Mouse (Mus musculus): ENCODE results near the gene D16Ertd472e.

Gene D16Ertd472e

DNA sequence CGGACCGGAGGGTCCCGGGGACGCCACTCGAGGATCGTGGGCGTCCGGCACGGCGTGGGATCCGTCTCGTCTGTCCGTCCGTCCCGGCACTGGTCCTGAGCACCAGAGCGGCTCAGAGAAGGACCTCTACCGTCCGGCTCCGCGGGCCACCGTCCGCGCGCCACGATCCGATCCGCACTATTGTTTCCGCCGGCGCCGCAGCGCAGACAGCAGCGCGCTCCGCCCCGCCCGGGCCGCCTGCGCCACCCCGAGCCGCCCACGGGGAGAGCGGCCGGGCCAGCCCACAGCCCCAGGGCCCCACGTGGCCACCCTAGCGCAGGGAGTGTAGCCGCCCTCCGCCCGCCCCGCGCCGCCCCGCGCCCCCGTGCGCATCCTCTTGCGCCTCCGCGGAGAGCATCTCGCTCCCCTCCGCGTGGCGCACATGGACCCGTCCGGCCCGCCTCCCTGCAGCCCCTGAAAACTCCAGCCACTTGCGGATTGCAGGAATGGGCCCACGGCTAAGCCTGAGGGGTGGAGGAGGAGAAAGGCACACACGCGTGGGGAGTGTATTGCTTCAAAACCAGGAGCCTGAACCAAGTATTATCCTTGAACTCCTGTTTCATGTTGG is at the start of gene D16Ertd472e:
Gene D16Ertd472e, minus strand, starts transcription at position 231 of the 607 bp plus-strand sequence.
- DNase-seq (ENCODE audit: low spot score in 2 of 2), result peak; percentile 35 to 70

GRCm38 (mm10) chr16:78622755-78623154 is 46.2 kb upstream of the D16Ertd472e start:
- DNase-seq (ENCODE audit: low spot score in 2 of 2), result no peak

- no peak for DNase-seq (ENCODE audit: low spot score in 2 of 2)
Measured at GRCm38 (mm10) chr16:78619386-78619785, 42.9 kb upstream of the D16Ertd472e start.

- DNase-seq (ENCODE audit: low spot score in 2 of 2), result no peak
Measured at GRCm38 (mm10) chr16:78617757-78618532, 41.4 kb upstream of the D16Ertd472e start.

DNA sequence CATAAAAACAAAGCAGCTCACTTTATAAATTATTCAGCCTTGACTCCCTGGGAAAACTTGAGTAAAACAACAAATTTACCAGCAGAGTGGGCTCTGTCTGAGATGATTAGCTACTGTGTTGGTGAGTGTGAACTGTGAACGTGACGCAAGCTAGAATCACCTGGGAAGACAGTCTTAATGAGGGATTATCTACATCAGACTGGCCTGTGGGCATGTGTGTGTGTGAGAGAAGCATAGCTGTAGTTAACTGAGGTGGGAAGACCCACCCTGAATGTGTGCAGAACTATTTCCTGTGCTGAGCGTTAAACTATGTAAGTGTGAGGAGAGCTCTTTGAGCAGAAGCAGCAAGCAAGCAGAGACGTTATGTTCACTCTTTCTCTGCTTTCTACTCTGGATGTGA is 29.7 kb upstream of the D16Ertd472e start:
- no peak for DNase-seq (ENCODE audit: low spot score in 2 of 2)

- DNase-seq (ENCODE audit: low spot score in 2 of 2), result no peak
Measured at GRCm38 (mm10) chr16:78598919-78599318, 22.4 kb upstream of the D16Ertd472e start.

GRCm38 (mm10) chr16:78596381-78596780 is 19.9 kb upstream of the D16Ertd472e start:
- no peak for DNase-seq (ENCODE audit: low spot score in 2 of 2)

DNA sequence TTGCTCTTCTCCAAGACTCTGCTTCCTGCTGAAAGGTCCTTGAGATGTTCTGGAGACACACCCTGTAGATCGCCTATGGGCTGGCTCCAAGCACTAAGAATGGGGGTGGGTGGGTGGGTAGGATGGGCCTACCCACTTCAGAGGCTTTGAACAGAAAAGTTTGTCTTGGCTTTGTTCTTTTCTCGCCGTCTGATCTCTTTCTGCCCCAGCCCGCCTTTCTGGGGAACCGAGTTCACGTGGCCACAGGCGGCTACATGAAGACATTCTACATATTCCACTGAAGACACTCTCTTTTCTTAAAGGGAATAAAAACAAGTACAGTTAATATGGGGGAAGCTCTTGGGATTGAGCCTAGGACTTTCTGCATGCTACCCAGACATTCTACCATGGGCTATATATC is 19.3 kb upstream of the D16Ertd472e start:
- DNase-seq (ENCODE audit: low spot score in 2 of 2), result no peak

- DNase-seq (ENCODE audit: low spot score in 2 of 2), result no peak
Measured at GRCm38 (mm10) chr16:78594154-78594553, 17.6 kb upstream of the D16Ertd472e start.

- DNase-seq (ENCODE audit: low spot score in 2 of 2), result no peak
Measured at GRCm38 (mm10) chr16:78591130-78591529, 14.6 kb upstream of the D16Ertd472e start.

DNA sequence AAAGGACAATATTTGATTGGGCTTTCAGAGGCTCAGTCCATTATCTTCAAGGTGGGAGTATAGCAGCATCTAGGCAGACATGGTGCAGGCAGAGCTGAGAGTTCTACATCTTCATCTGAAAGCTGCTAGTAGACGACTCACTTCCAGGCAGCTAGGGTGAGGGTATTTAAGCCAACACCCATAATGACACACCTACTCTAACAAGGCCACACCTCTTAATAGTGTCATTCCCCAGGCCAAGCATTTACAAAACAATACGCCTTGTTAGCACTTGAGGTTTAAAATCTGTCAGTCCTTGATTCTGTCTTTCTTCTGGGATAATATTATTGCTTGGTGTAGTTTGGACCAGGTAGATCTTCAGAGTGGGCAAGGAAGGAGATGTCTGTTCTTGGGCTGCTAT is 12.3 kb upstream of the D16Ertd472e start:
- DNase-seq (ENCODE audit: low spot score in 2 of 2), result no peak

DNA sequence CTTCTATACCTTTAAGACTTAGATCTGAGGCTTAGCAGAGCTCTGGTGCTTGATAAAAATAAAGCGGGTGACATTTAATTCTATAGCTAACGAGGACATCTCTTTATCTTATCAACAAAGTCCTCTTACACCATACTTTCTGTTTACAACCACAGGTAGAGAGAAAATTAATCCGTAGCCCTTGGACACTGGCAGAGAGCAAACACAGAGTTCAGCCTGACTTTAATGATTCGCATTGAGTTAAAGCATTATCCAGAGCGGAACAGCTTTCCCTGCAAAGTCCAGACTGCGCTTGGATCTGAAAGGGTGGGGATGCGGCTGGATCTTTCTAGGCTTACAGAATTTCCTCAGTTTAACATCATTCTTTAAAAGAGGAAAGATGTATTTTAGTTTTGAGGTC is 10.1 kb upstream of the D16Ertd472e start:
- no peak for DNase-seq (ENCODE audit: low spot score in 2 of 2)

DNA sequence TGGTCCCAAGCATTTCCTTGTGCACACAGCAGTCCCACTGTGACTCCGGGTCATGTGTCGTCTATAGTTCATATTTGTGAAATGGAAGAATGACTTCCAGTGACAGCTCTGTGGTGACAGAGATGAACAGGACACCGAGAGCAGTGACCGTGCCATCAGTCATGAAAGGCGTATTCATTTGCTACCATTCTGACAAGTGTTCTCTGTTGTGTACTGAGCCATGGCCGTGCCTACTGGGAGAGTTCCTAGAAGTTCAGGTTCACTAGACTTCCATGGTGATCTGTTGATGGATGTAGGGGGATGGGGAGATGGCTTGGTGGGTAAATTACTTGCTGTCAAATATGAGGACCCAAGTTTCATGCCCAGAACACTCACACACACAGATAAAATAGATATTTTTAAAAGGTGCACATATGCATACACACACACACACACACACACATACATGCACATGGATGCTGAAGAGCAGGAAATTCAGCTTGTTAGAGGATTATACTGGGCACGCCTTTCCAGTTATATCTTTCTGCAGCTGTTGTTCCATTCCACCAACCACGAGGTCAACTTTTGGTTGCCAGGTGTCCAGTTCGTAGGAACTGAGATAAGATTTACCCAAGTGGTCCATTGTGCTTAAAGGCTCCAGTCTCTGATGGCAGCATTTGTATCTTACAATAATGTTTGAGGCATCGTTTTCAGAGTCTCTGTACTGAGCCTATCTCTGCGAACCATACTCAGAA is 9.3 kb upstream of the D16Ertd472e start:
- no peak for DNase-seq (ENCODE audit: low spot score in 2 of 2)

DNA sequence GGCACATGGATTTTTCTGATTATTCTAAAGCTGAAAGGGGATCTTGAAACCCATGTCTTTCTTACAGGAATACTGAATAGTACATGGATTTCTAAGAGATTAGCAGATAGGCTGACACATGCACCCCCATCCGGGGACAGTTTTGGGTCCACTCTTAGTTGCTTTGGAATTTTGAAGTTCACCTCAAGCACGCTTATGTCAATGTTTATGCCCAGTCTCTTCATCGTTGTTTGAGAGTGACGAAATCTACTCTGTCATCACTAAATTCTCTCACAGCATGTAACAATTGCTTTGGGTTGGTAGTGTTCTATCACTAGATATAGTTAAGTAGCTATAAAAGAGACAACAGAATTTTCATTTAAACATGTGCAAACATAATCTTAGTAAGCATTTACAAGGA is 8.7 kb upstream of the D16Ertd472e start:
- no peak for DNase-seq (ENCODE audit: low spot score in 2 of 2)

- DNase-seq (ENCODE audit: low spot score in 2 of 2), result no peak
Measured at GRCm38 (mm10) chr16:78583968-78584367, 7.5 kb upstream of the D16Ertd472e start.

GRCm38 (mm10) chr16:78580387-78580786 is 3.9 kb upstream of the D16Ertd472e start:
- no peak for DNase-seq (ENCODE audit: low spot score in 2 of 2)

DNA sequence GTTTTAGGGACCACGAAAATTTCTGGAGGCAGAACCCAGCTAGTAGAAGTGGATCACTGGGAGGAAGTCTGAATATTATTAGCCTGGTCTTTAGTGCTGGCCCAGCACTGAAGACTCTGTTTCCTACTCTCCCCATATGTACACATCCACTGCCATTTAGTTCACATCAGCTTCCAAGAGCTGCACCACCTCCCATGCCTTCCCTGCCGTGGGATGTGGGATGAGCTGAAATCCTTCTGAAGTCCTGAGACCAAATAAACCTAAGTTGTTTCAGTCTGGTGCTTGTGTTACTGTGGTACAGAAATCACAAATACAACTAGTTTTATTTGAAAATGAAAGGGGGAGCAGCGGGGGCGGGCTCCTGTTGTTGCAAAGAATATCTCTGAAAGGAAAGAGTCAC is 2.9 kb upstream of the D16Ertd472e start:
- no peak for DNase-seq (ENCODE audit: low spot score in 2 of 2)

GRCm38 (mm10) chr16:78577085-78577671 is 670 bp upstream of the D16Ertd472e start:
- DNase-seq (ENCODE audit: low spot score in 2 of 2), result no peak

DNA sequence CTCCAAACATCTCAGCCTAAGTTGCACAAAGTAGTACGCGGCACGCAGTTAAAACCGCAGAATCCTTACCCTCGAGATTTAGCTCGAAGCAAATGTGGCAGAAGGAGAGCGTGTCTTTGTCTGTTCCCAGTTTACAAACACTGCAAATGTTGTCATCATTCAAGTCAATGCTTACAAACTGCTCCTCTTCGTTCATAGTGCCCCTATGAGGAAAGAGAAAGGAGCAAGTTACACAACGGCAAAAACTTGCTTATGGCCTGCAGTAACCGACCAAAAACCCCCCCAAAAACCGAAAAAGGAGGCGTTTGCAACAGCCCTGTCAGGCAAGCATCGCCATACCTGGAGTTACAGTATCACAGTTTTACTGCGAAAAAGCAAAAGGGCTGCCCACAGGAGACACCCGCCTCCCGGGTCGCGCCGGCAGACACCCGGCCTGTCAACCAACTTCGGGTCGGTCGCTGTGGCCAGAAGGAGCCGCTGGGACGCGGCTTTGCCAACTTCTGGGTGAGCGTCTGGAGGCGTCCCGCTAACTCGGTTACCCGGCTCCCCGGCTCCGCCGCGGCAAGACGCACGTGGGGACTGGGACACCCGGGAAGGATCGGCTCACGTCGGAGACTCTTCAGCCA is 543 bp downstream of the D16Ertd472e start:
- no peak for DNase-seq (ENCODE audit: low spot score in 2 of 2)

GRCm38 (mm10) chr16:78575190-78575851 is 1.2 kb downstream of the D16Ertd472e start:
- no peak for DNase-seq (ENCODE audit: low spot score in 2 of 2)

GRCm38 (mm10) chr16:78574241-78574640 is 2.3 kb downstream of the D16Ertd472e start:
- no peak for DNase-seq (ENCODE audit: low spot score in 2 of 2)

Measured in left cerebral cortex, adult 9 months (tissue).